Mouse (Mus musculus) gastrocnemius, adult 8-10 months (tissue): ENCODE data around the gene Olfr1225. TPM values are rescaled to one million over a fixed set of nuclear protein-coding genes. Genes with fewer than 3 reads are reported as not detected.
"Not testable (repeated sequence)": the region's sequence is repeated elsewhere in the genome, so short reads cannot be mapped to it uniquely, and the experiment has no call there.

Experiments
- DNase-seq, 2 experiments: peaks; one replicate each; pipeline ENCODE4 v3.0.0; 2022; ENCODE audit warnings: low spot score in 2 of 2
- total RNA-seq, 4 experiments: library from RNA; stranded (reverse); gene quantifications; 2 replicates each; pipeline ENCODE4 v1.2.4; 2022

Olfr1225 gene
- total RNA-seq = not detected

DNA sequence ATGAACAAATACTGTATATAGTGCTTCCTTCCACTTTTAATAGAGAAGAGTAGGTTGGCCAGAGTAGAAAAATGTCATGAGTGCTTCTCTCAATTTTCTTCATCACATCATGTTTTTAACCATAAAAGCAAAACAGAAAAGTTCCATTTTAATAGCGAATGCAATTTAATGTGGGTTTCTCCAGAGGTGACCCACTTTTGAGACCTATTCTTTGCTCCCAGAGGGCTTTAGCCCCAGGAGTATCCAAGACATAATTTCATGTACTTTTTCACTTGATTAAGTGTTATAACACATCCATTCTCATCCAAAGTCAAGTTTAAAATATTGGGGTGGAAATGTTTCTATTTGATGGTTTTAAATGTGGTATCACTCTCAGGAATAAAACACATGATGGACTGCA lies at the start of gene Olfr1225:
Gene Olfr1225, minus strand, starts transcription at position 101 of the 400 bp plus-strand sequence.
- DNase-seq = no peak

DNA sequence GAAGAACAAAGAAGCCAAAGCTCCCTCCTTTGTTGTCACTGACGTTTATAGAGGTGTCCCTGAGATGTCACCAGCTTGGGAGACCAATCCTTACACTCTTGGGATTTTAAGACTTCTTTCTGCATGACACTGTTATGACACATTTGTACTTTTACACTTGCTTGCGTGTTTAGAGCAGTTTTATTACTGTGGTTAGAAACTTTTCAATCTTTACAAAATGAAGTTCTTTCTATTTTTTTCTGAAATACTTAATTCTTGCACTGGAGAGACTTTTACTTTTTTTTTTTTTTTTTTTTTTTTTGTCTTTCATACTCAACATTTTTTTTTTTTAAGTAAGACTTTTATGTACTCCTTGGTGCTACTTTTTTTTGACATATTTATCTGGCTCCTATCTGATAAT lies 25.5 kb upstream of the Olfr1225 start, which contains the start of gene Olfr1226:
Gene Olfr1226, minus strand, starts transcription at position 101 of the 400 bp plus-strand sequence.
- no peak for DNase-seq

DNA sequence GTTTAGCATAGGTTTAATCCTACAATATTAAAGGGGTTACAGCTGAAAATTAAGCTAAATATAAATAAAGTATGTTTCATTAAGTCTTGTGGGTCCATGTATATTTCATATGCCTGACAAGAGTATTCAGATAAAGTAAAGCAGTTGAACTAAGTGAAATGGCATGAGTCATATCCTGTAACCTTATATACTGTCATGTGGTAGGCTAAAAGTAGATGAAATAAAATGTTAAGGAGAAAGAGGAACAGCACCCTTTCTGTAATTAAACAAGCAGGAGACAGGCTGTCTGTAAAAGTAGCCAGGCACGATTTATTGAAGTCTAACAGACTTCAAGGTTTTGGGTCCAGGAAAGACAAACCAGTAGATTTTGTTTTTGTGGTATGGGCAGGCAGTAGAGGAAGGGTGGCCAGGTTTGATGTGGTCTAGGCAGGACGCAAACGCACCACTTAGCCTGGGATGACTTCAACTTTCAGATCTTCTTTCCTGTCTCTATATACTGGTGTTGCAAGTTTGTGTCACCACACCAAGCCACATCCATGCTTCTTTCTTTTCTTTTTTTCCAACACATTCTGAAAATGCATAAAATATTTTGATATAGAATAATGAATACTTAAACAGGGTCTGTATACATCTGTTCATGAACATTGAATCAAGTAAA lies 22.0 kb upstream of the Olfr1225 start:
- no peak for DNase-seq

DNA sequence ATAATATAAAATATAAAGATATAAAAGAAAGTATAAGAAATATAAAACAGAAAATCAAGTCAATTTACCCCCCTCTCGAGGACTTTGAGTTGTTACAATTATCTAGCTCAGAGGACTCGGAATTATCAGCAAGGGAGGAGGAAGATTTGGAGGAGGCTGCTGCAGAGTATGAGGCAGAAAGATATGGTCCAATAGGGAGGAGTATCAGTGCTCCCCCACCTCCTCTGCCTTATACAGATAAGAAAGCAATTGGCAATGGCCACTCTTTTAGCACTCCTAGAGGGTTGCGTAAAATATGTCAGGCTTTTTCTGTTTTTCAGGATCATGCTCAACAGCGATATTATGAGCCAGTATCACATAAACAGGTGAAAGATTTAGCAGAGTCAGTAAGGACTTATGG lies 9.8 kb downstream of the Olfr1225 start:
- not testable (repeated sequence) for DNase-seq

DNA sequence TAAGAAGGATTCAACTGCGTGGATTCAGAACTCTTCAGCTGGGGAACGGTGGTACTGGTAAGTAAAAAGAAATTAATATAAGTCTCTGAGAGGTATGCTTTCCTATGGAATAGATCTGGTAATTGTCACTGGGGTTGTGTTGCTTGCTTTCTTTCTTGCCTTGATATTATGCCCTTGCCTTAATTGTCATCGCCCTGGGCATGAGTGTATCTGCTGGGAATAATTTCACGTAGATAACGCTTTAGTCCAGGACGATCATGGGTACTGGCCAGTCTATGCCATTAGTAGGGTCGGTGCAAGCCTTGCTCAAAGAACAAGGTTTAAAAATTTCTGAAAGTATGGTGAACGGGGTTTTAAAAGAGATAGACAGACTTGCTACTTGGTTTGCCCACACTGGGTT lies 10.5 kb downstream of the Olfr1225 start, which contains the start of gene Olfr1224-ps1:
Gene Olfr1224-ps1, minus strand, starts transcription at position 101 of the 400 bp plus-strand sequence.
- not testable (repeated sequence) for DNase-seq

DNA sequence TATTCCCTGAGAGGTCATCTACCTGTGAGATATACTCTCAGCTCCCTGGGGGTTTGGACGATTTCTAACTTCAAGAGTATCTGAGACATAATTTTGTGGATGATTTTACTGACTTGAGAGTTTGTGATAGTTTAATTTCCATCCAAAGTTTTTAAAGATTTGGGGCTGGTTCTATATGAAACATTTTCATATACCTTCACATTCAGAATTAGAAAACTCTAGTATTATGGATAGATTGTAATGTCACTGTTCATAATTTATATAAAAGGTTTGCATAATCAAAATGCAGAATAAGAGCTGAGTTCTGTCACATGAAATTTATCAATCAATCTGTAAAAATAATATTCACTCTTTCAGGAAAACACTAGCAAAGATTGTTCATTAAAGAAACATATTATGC lies 23.0 kb downstream of the Olfr1225 start, which contains the start of gene Olfr1223:
Gene Olfr1223, minus strand, starts transcription at position 101 of the 400 bp plus-strand sequence.
- no peak for DNase-seq

DNA sequence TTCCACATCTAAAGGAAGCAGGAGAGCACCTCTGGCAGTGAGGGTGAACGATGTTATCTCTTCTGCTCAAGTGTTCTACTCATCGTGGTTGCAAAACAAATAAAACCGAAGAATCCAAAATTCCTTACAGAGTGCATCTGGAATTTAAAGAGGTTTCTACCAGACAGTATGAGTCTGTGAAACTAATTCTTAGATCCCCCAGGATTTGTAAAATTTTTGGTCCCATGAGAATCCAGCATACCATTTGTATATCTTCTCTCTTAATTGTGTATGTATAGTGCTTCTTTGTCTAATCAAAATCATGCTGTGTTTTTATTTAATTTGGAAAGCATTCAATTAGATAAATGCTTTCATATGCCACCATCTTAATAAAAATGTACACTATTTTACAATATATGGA lies 41.5 kb downstream of the Olfr1225 start, which contains the start of gene Olfr1222:
Gene Olfr1222, minus strand, starts transcription at position 101 of the 400 bp plus-strand sequence.
- DNase-seq = no peak

Other genes with a start within 250 kb of the Olfr1225 start
- not detected for gene Olfr1211, start 236.6 kb downstream of the Olfr1225 start, total RNA-seq
- gene Olfr1212, start 220.7 kb downstream of the Olfr1225 start, total RNA-seq = not detected
- not detected for gene Gm13762, start 194.4 kb downstream of the Olfr1225 start, total RNA-seq
- not detected for gene Olfr1214, start 182.0 kb downstream of the Olfr1225 start, total RNA-seq
- not detected for gene Olfr1215, start 167.7 kb downstream of the Olfr1225 start, total RNA-seq
- gene Olfr1216, start 156.3 kb downstream of the Olfr1225 start, total RNA-seq = not detected
- not detected for gene Olfr1217, start 142.6 kb downstream of the Olfr1225 start, total RNA-seq
- not detected for gene Olfr1218, start 113.5 kb downstream of the Olfr1225 start, total RNA-seq
- gene Olfr1219, start 91.2 kb downstream of the Olfr1225 start, total RNA-seq = not detected
- not detected for gene Olfr1220, start 67.8 kb downstream of the Olfr1225 start, total RNA-seq
- gene Olfr1221, start 57.4 kb downstream of the Olfr1225 start, total RNA-seq = not detected
- not detected for gene Olfr1222, start 41.6 kb downstream of the Olfr1225 start, total RNA-seq
- not detected for gene Olfr1223, start 23.1 kb downstream of the Olfr1225 start, total RNA-seq
- not detected for gene Olfr1224-ps1, start 10.6 kb downstream of the Olfr1225 start, total RNA-seq
- gene Olfr1226, start 25.4 kb upstream of the Olfr1225 start, total RNA-seq = not detected
- gene Olfr1228, start 79.4 kb upstream of the Olfr1225 start, total RNA-seq = not detected
- gene Olfr1229, start 113.3 kb upstream of the Olfr1225 start, total RNA-seq = not detected
- not detected for gene Olfr1230, start 122.6 kb upstream of the Olfr1225 start, total RNA-seq
- gene Olfr1231, start 132.4 kb upstream of the Olfr1225 start, total RNA-seq = not detected
- not detected for gene Olfr1232, start 155.0 kb upstream of the Olfr1225 start, total RNA-seq
- not detected for gene Olfr1233, start 167.7 kb upstream of the Olfr1225 start, total RNA-seq
- not detected for gene Olfr1234, start 190.2 kb upstream of the Olfr1225 start, total RNA-seq
- gene Olfr1238, start 235.0 kb upstream of the Olfr1225 start, total RNA-seq = not detected
- not detected for gene Olfr1239, start 245.7 kb upstream of the Olfr1225 start, total RNA-seq